Mouse (Mus musculus): ENCODE data around the gene Srp9.
A peak's percentile ranks its signal among the peaks of the same experiment; 100 is the strongest.

Srp9 gene

DNA sequence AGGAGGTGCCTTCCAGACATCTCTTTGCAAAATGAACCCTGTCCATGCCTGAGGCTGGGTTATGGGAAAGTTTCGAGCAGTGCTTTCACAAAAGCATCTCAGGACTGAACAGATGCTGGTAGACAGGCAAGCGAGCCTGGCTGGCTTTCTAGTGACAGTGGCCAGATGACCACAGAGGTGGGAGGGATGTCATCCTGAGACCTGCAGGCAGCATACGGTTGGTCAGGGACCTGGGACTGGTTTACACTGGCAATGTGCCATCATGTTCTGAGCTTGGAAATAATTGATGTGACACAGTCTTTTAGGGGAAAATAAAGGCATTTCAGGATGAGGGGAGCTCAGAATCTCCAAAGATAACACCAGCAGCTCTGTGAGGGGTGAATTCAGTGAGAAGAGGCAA lies 19.5 kb upstream of the Srp9 start:
- DNase-seq (ENCODE audit: low spot score) = no peak

DNA sequence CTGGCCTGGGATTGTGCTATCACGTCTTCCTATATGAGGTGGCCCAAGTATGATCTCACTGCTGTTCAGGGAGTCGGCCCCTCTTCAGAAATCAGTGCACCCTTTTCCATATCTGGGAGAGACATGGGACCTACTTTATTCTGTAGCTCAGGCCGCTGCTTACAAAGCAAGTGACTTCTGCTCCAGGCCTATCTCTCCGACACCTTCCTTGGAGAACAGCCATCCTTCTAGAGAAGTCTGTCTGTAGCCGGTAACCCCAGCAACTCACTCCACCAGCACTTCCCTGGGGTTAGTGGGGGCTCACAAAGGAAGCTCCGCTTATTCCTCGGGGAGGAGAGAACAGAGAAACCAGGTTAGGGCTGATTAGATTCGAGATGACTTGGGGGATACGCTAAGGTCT lies 17.3 kb upstream of the Srp9 start:
- DNase-seq (ENCODE audit: low spot score) = no peak

DNA sequence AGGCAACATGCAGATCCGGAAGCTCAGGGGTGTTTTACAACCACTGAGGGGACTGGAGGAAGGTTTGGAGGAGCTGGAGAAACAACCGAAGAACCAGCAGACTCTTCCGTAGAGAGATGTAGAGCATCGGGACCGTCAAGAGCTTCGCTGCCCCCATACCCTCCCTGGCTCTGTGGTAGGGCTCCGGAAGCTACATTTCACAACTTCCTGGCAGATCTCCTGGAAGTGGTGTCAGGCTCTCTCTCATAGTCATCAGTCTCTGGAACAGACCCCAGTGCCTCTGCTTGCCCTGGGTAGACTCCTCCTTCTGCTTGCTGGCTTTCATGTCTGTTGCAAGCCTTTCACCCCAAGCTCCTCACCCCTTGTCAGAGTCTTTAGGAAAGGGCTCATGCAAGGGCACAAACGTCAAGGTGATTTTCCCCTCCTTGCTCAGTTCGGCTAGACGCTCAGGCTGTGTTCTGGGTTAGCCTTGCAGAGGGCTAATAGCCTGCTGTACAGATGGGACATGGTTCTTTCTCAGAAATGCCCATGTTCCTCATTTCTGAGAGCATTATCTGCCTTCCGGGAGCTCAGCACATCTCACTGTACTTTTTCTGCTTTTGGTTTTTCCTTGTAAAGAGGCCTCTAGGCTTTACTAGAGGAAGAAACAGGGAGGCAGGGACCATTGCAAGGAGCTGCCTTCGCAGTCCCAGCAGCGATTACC lies 16.0 kb upstream of the Srp9 start:
- peak; percentile 90 for DNase-seq (ENCODE audit: low spot score)

DNA sequence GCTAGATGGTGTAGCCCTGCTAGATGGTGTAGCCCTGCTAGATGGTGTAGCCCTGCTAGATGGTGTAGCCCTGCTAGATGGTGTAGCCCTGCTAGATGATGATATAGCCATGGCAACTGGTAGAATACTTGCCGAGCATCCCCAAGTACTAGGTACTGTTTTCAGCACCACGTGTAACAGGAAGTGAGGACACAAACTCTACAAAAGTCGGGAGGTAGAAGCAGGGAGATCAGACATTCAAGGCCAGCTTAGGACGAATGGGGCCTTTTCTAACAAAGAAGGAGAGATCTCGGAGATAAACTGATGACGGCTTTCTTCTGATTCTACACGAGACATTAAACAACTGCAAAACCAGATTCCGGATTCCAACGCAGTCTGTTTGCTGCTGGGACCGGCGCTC lies 14.4 kb upstream of the Srp9 start:
- no peak for DNase-seq (ENCODE audit: low spot score)

DNA sequence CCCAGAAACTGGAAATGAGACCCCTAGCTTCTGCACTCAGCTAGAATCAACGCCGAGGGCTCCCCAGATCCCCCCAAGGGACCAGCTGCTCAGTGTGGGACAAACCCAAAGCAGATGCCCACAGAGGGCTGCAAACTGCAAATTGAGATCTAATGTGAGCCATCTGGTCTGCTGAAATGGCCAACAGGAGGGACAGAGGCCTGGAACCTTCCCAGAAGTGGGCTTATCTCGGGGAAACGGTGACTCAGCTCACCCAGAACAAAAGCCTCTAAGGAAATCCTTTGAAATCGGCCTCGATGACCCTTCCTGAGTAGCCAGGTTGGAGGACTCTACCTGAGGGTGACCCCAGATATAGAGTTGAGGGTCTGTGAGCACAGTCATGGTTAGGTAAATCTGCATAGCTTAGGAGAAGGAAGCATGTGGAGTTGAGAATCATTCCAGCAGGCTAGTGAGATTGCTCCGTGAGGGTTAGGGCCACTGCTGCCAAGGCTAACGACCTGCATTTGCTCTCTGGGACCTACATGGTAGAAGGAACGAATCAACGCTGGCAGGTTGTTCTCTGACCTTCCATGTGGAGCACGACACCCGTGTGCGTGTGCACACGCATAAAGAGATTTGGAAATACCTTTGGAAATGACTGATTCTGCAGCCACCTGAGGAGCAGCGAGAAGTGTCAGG lies 13.7 kb upstream of the Srp9 start:
- no peak for DNase-seq (ENCODE audit: low spot score)

DNA sequence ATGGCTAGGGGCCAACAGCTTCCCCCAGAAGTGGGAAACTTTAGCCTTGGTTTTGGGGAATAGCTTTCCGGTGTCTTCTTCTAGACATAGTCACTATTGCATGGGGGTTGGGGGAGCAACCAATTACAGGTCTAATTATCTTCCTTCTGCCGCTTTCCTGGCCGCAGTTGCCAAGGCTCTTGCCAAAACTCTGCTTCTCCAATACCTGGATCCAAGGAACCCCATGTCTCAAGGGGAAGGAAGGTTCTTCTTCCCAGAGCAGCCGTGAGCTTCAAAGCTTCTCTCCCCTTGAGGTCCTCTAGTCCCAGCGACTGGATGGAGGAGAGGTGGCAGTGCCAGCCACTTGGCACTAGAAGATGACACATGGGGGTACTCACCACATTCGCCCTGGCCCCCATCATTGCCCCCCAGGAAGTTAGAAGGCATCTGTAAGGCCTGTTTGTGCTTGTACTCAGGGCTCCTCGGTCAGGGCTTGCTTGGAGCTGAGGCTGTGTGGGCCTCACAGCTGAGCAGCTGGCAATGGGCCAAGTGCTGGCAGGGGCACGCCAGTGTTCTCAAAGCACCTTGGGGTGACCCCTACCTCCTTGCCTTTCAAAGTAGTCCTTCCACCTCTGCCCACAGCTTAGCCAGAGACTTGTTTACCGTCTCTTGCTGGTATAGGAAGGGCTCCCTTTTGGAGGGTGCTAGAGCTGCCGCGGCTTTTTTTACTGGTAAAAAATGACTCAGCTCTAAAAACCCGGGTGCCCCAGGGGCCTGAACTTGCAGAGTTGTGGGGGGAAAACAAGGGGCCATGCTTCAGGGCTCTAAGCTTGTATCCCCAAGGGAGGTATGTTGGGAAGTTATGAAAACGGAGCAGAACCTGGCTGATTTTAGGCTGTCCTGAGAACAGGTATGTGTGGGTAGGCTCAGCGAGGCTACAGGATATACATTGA lies 12.9 kb upstream of the Srp9 start:
- no peak for DNase-seq (ENCODE audit: low spot score)

DNA sequence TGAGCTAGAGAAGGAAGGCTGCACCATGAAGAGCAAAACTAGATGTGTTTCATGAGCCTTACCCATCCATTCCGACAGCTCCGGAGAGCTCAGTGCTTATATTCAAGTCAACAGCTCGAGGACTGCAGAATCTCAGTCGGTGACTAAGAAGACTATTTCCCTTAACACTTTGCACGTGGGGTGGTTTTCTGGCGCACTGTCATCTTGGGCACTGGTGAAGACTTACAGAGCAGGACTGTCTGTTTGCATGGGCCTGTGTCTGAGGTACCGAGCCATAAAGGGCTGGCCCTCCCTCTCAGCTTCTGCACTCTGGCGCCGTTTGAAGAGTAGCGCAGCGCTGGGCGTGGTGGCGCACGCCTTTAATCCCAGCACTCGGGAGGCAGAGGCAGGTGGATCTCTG lies 12.2 kb upstream of the Srp9 start:
- DNase-seq (ENCODE audit: low spot score) = no peak

DNA sequence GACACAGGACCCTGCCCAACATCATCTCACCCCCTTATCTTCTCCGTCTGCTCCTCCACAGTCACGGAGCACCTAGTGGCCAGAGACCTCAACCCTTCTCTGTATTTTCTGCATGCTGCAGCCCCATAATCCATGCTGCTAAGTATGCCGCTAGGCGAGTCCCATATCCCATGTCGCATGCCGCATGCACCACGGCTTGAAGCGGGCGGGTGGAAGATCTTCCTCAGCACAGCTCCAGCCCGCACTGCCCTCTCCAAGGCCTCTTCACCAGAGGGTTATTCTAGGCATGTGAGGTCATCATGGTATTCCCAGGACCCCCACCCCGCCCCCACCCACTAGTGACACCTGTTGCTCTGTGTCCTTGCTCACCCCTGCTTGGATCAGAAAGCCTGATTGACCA lies 11.4 kb upstream of the Srp9 start:
- no peak for DNase-seq (ENCODE audit: low spot score)

DNA sequence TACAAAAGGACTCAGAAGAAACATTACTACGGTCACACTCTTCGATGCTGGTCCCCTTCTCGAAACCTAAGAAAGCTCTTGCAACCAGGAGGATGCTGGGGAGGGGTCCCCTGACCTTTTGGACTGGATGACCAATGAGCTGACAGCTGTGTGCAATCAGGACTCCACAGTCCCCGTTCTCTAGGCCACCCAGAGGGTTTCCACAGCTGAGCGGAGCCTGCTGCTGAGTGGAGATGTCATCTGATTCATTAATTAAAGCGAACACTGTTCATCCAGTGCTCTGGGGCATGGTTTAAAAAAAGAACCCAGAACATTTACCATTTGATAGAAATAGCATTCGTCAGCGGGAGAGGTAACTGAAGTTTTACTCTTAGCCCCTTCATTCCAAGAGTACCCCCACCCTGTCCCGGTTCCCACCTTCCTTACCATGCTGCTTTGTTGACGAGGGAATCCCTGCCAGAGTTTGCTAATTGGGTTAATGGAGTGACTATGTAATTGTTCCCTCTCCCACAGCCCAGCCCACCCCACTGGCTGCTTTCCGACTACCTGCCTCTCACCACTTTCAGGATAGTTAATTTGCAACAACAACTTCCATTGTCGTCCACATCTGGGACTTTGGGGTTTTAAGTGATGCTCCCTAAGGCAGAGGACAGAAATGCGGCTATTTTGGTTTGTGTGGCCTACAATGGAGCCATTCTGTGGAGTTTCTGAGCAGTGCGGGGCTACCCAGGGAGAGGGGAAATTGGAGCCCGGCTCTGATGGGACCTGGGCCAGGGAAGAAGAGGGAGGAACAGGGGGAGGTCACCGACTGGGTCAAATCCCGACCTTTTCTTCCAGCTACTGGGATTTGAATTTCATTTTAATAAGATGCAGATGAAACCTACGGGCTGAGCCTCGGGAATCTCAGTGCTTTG lies 10.7 kb upstream of the Srp9 start:
- no peak for DNase-seq (ENCODE audit: low spot score)

DNA sequence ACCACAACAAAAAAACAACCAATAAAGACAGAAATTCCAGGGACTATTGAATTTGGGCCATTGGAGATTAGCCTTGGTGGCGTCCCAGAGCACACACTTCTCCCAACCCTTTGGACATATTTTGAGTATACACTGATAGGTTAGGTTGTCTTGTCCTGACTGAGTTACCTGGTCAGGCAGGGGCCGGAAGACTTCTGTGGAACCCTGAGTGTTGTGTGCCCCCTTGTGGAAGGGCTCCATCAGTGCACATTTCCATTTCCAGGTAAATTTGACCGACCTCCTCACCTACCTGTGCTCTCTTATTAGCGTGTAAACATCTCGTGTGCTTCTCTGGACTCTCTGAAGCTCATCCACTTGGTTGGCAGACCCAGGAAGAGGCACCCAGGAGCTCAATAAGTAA lies 9.3 kb upstream of the Srp9 start:
- DNase-seq (ENCODE audit: low spot score) = peak; percentile 54

DNA sequence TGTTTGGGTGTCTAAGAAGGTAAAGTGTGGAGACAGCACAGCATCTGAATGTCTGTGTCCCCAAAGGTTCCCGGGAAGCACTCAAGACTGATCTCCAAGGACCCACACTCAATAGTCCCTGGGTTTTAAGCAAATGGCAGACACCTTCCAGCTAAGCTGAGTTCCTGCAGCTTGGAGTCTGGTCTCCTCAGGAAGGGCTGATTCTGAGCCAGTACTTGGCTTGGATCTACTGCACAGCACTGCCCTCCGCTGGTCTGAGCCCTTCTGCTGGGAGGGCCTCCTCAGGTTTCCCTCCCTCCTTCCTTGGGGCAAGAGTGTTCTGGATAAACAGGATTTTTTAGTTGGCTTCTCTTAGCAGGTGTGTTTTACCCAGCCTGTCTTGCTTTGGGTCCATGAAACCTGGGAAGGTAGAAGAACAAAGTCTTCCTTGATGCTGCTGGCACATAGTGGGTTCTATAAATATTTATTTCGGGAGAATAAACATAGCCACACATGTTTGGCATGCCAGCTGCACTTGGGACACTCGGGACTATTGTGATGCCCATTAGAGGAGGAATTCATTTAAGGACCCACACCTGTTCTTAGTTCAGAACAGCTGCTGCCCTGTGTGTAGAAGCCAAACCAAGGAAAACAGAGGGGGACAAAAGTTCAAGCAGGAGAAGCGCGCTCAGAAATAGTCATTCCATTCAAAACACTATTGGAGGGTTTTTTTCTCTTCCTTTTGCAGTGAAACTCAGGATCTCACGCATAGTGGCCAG lies 8.7 kb upstream of the Srp9 start:
- peak; percentile 61 for DNase-seq (ENCODE audit: low spot score)

DNA sequence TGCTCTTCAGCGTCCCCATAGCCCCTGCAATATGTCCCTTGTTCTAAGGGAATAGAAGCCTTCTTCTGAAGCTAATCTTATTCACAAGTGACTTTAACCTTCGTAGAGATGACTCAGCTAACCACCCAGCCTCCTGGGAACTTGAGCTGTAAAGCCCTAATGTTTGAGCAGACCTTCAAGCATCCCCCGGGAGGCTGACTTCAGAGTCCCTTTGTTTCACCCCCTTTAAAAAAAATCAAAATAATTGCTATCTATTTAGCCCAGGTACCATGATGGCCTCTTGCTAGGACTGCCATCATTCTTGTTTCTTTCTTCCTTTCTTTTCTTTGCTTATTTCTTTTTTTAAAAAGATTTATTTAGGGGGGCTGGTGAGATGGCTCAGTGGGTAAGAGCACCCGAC lies 2.1 kb upstream of the Srp9 start:
- DNase-seq (ENCODE audit: low spot score) = no peak

DNA sequence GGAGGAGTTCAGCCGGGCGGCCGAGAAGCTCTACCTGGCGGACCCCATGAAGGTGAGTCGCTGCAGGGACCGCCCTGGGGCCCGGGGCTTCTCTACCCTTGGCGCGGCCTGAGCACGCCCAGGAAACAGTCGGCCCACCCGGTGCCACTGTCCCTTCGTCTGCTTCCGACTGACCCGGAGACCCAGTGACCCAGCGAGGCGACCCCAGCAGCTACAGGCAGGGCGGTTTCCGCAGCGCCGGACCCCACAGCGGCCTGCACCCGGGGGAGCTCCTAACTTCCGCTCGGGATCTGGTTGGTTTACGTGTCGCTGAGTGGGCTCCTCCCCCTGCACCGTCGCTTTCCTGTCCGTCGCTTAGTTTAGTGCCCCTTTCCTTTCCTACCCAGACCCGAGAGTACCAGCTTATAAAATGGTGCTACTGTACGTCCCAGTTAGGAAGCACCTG lies 409 bp downstream of the Srp9 start:
- DNase-seq (ENCODE audit: low spot score) = peak; percentile 56

DNA sequence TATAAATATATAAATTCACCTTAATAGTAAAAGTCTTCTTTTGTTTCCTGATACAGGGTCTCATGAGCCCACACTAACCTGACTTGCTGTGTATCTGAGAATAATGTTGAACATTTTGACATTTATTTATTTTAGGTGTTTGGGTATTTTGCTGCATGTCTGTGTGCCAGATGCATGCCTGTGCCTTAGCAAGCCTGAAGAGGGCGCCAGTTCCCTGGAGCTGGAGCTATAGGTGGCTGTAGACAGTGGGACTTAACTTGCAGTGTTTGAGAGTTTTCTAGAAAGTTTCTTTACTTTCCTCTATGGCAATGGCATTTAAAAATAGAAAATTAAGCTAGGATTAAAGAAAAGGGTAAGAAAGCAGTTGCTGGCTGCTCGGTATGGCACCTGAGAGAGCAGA lies 6.3 kb downstream of the Srp9 start:
- no peak for DNase-seq (ENCODE audit: low spot score)

DNA sequence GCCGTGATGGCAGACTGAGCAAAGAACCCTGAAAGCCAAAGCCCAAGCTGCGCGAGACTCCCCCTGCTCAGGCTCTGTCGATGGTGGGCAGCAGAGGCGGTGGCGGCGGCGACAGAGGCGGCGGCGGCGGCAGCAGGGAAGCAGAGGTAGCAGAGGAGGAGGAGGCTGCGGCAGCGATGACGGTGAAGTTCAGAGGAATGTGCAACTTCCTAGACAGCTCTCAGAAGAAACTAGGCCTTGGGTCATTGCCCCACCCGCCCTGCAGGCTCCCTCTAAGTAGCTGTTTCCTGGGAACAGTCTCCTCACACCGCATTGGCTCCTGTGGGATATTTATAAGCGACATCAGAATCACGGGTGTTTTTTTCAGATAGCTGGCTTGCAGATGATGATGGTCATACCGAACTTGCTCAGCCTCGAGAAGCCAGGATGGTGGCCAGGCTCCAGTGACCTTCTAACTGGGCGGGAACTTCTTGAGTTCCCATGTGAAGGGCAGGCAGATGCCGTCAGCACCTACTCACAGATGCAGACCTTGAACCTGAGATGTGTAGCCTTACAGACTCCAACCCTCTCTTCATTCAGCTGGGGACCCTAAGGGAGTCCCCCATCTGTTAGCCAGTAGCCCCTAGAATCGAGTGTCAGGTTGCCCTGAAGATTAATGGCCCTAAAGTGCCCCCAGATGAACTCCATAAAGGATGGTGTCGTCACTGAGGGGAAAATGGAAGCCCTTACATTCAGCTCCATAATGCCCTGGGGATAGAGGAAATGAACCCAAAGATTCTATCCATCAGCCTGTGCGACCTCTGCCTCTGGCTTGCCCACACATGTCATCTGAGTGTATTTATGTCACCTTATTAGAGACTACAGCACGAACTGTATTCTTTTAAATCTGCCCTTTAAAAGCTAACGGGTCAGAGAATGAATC lies 12.9 kb downstream of the Srp9 start:
- no peak for DNase-seq (ENCODE audit: low spot score)

DNA sequence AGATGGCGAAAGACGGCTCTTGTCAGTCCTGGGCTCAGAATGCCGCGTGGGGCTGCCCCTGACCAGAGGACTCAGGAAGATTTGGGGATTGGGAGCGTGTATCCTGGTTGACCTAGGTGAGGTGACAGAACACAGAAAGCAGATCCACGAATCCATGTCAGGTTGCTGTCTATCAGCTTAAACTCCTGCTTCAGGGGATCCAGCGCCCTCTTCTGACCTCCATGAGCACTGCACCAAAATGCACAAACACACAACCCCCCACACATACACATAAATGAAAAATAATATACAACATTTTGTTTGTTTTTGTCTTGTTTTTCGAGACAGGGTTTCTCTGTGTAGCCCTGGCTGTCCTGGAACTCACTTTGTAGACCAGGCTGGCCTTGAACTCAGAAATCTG lies 13.6 kb downstream of the Srp9 start:
- DNase-seq (ENCODE audit: low spot score) = no peak

DNA sequence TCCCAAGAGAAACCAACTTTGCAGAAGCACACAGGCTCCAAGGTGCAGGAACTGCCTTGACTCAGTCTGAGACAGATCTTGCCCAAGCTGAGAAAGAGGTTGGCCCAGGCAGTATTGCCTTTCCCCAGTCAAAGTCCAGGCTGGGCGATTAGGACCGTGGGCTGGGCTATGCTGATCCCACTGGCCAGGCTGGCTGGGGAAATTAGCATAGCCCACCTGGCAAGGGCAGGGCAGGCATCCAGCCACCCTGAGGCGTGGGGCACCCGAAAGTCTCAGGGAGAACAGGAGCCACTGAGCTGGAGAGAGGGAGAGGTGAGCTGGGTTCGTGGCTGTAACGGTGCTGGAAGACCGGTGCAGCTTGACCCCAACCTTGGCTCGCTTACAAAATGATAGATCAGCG lies 15.4 kb downstream of the Srp9 start:
- no peak for DNase-seq (ENCODE audit: low spot score)

DNA sequence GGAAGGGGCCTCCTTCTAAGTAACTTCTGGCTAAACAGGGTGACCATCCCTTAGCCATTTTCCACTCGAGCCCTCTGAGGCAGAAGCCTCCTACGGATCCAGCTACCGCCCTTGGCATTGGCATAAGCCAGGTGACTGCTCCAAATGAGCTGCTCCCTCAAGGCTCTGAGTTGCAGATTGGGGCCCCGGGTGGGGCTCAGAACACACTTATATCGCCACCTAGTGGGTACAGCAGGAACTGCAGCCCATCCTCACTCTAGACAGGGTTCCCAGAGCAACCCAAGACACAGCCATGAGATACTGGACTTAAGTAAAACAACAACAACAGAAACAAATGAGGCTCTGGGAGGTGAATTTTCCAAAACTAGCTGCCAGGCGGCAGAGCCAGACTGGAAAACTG lies 15.8 kb downstream of the Srp9 start:
- DNase-seq (ENCODE audit: low spot score) = peak; percentile 74

DNA sequence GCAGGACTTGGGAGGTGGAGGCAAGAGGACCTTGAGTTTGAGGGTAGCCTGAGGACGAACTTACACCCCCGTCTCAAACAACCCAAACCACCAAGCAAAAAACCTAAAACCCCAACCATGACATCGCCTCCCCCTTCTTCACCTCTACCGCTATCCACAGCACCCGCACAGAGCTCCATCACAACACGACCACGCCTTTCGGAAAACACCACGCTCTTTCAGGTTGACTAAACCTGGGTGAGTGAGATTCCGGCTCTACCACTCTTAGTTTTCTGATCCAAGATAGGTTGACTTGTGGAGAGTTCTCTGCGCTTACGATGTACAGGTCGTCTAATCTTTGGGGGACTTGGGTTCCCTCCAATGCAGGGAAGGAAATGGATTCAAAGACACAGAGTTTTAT lies 18.2 kb downstream of the Srp9 start:
- no peak for DNase-seq (ENCODE audit: low spot score)

DNA sequence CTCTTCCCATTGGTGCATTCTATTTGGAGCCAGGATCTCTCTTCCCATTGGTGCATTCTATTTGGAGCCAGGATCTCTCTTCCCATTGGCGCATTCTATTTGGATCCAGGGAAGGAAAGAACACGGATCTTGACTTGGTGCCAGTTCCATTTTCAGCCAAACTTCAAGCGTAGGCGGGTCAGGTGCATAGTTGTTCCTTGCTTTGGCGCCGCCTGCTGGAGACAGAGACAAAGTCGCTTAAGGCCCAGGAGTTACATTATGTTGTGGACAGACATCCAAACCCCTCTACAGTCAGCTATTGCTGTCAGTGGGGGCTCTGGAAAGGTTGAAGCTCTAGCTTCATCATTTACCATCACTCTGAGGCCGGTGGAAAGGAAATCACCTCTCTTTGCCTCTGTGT lies 18.8 kb downstream of the Srp9 start:
- DNase-seq (ENCODE audit: low spot score) = peak; percentile 33

All from adipocyte (in vitro differentiated cells).